Mouse (Mus musculus) brain, embryonic 14.5 days (tissue): ENCODE measurements around the gene Gaa.

Experiments
- CTCF ChIP-seq: fragments of 200-500 bp; IDR thresholded peaks from 2 replicates; pipeline ENCODE4 v1.5.1; 2012; ENCODE audit warnings: inconsistent platforms, mild to moderate bottlenecking, moderate library complexity, borderline replicate concordance; ENCODE audit not compliant: insufficient read depth, insufficient read length; ENCODE audit errors: extremely low read depth
- POLR2A ChIP-seq: fragments of 200-500 bp; IDR thresholded peaks from 2 replicates; pipeline ENCODE4 v1.6.1; 2012; ENCODE audit warnings: mild to moderate bottlenecking, inconsistent platforms, borderline replicate concordance; ENCODE audit not compliant: poor library complexity, insufficient read depth, insufficient read length, severe bottlenecking; ENCODE audit errors: extremely low read depth

DNA sequence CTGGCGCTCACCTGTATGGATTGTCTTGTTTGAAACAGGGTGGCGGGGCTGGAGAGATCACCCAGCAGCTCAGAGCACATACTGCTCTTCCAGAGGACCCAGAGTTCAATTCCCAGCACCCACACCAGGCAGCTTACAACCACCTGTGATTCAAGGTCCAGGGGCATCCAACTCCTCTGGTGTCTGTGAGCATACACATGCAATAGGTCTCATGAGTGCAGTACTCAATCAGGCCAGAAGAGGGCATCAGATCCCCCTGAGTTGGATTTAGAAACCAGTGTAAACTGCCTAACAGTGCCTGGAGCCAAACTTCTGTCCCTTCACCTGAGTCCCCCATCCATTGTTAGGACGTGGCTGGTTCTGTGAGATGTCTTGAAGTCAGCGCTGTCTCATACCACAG, 32.1 kb upstream of the Gaa start:
- peak; percentile 65 for TF ChIP-seq CTCF
- TF ChIP-seq POLR2A = no peak
